ENCODE assay signal across 9 mouse cellular contexts in genomic region chr10:127325454-127326016, GRCm38 (mm10). TPM values are rescaled to one million over a fixed set of nuclear protein-coding genes. Genes with fewer than 3 reads are reported as not detected.
DNase-seq lines count a peak whose midpoint lies in the region; ATAC-seq and TF ChIP-seq lines count a peak whose summit lies in the region.
"Had no signal": no experiment of that assay in that cellular context is flagged by ENCODE, and none has a peak within 500 bp of the region (broad histone marks: within the 10 kb centered on the region; RNA-seq: fewer than 3 reads in every experiment).

No protein-coding gene starts in this region.

- no peak for TF ChIP-seq POLR2A in kidney, adult 2 months (IDR thresholded peaks at IDR 0.05; ENCODE audit: low read depth, low read length)

- no peak for TF ChIP-seq CTCF in kidney, adult 2 months (conservative IDR thresholded peaks at IDR 0.05; ENCODE audit: insufficient read depth, insufficient read length, low read depth, low read length)
- no peak for TF ChIP-seq CTCF in left cerebral cortex, adult 2 months (IDR thresholded peaks at IDR 0.05)

- ATAC-seq in kidney, embryonic 15.5 days (replicated peaks; ENCODE audit: low FRiP score), result no peak
- ATAC-seq in embryonic facial prominence, embryonic 11.5 days (replicated peaks; ENCODE audit: insufficient number of reproducible peaks, low FRiP score, low TSS enrichment, low read depth), result no peak

- H3K4me1 ChIP-seq in kidney, embryonic 15.5 days, result peaks cover 33% of the 10 kb centered on the region
- H3K4me1 ChIP-seq in kidney, adult 2 months (ENCODE audit: control insufficient read depth, insufficient read depth, low read length), result no peaks in the 10 kb centered on the region
- peaks cover 6% of the 10 kb centered on the region for H3K4me1 ChIP-seq in embryonic facial prominence, embryonic 11.5 days (ENCODE audit: control insufficient read depth, insufficient read depth, low read length)
- H3K4me1 ChIP-seq in limb, embryonic 10.5 days, result peaks cover 39% of the 10 kb centered on the region

- no peak overlapping the region for H3K27ac ChIP-seq in kidney, embryonic 15.5 days
- no peak overlapping the region for H3K27ac ChIP-seq in kidney, adult 2 months (ENCODE audit: insufficient read depth, low read depth, low read length)
- H3K27ac ChIP-seq in embryonic facial prominence, embryonic 11.5 days (replicated peaks; ENCODE audit: low read depth, low read length), result no peak overlapping the region
- H3K27ac ChIP-seq in limb, embryonic 10.5 days, result peak overlapping the region; percentile 82
- H3K27ac ChIP-seq in left cerebral cortex, adult 2 months, result no peak overlapping the region

- peak overlapping the region; percentile 92 for H3K4me2 ChIP-seq in kidney, embryonic 15.5 days
- H3K4me2 ChIP-seq in embryonic facial prominence, embryonic 11.5 days (ENCODE audit: low read depth, low read length), result peak overlapping the region; percentile 73

- no peaks in the 10 kb centered on the region for H3K9me3 ChIP-seq in kidney, embryonic 15.5 days (replicated peaks)
- H3K9me3 ChIP-seq in embryonic facial prominence, embryonic 11.5 days (replicated peaks; ENCODE audit: control insufficient read depth, low read length), result no peaks in the 10 kb centered on the region
- H3K9me3 ChIP-seq in limb, embryonic 10.5 days (replicated peaks), result no peaks in the 10 kb centered on the region

- peaks cover 60% of the 10 kb centered on the region for H3K27me3 ChIP-seq in kidney, embryonic 15.5 days
- H3K27me3 ChIP-seq in kidney, adult 2 months (replicated peaks; ENCODE audit: control insufficient read depth, insufficient read depth, low read length), result peaks cover 2% of the 10 kb centered on the region; the same call in 1 of the 2 replicates
- peaks cover 26% of the 10 kb centered on the region for H3K27me3 ChIP-seq in embryonic facial prominence, embryonic 11.5 days (ENCODE audit: control insufficient read depth, insufficient read depth, low read length)
- peaks cover 75% of the 10 kb centered on the region for H3K27me3 ChIP-seq in limb, embryonic 10.5 days (ENCODE audit: low read depth, poor library complexity, severe bottlenecking)
- no peaks in the 10 kb centered on the region for H3K27me3 ChIP-seq in splenic B cell, adult 2 months (ENCODE audit: control insufficient read depth, insufficient read depth, low read length, poor library complexity, severe bottlenecking)

- DNase-seq in kidney, adult 2 months, result no peak
- no peak for DNase-seq in embryonic facial prominence, embryonic 11.5 days (ENCODE audit: low spot score)
- peak; percentile 49 for DNase-seq in limb, embryonic 10.5 days (ENCODE audit: low spot score)
- DNase-seq in splenic B cell, adult 2 months (ENCODE audit: low read depth, low spot score), result peak; percentile 27
- no peak for DNase-seq in left cerebral cortex, adult 2 months (ENCODE audit: extremely low spot score in 1 of 2, low spot score in 2 of 2)
- DNase-seq in cerebellum, postnatal 10 days, result no peak
- no peak for DNase-seq in Muller cell, postnatal 12 days (ENCODE audit: inconsistent ontology term)

- no peaks in the 10 kb centered on the region for H3K36me3 ChIP-seq in kidney, embryonic 15.5 days
- no peaks in the 10 kb centered on the region for H3K36me3 ChIP-seq in kidney, adult 2 months (ENCODE audit: control insufficient read depth, insufficient read depth, low read length)
- H3K36me3 ChIP-seq in embryonic facial prominence, embryonic 11.5 days (replicated peaks; ENCODE audit: control insufficient read depth, insufficient read depth, low read depth, low read length), result no peaks in the 10 kb centered on the region
- peaks cover 20% of the 10 kb centered on the region for H3K36me3 ChIP-seq in limb, embryonic 10.5 days
- peaks cover 22% of the 10 kb centered on the region for H3K36me3 ChIP-seq in splenic B cell, adult 2 months (ENCODE audit: control insufficient read depth, insufficient read depth, low read length, poor library complexity, severe bottlenecking)

- H3K4me3 ChIP-seq in kidney, embryonic 15.5 days (replicated peaks), result peak overlapping the region; percentile 49
- H3K4me3 ChIP-seq in kidney, adult 2 months (ENCODE audit: insufficient read depth, low read depth, low read length), result no peak overlapping the region
- H3K4me3 ChIP-seq in embryonic facial prominence, embryonic 11.5 days (ENCODE audit: low read depth, low read length), result no peak overlapping the region; the same call in 1 of the 2 replicates
- peak overlapping the region; percentile 65 for H3K4me3 ChIP-seq in limb, embryonic 10.5 days
- no peak overlapping the region for H3K4me3 ChIP-seq in left cerebral cortex, adult 2 months

- intact Hi-C loops in left cerebral cortex, adult 2 months (cut with DNase I), result no loop called here

- peak overlapping the region; percentile 41; the same call in 1 of the 2 replicates for H3K9ac ChIP-seq in kidney, embryonic 15.5 days
- H3K9ac ChIP-seq in embryonic facial prominence, embryonic 11.5 days (replicated peaks; ENCODE audit: low read length), result peak overlapping the region; percentile 48

- WGBS in kidney, embryonic 15.5 days, result 25% methylated on average over 14 of the region's 14 CpGs
- WGBS in kidney, adult 2 months, result 52% methylated on average over 14 of the region's 14 CpGs
- 25% methylated on average over 14 of the region's 14 CpGs for WGBS in embryonic facial prominence, embryonic 11.5 days
- WGBS in limb, embryonic 10.5 days, result 22% methylated on average over 14 of the region's 14 CpGs

RNA-seq across cellular contexts. Expression of gene Arhgap9, which starts 3.8 kb away (rescaled TPM):
- 3.1 and 3.3 TPM in 2 replicates for polyA plus RNA-seq in kidney, embryonic 15.5 days (2015; fragmentation: Nextera tagmentation; extraction: Ambion mirVana)
- 2.7 and 6.0 TPM in 2 replicates for polyA plus RNA-seq in kidney, adult 2 months (2012; rRNA removed)
- 1.8 and 2.7 TPM in 2 replicates for polyA plus RNA-seq in embryonic facial prominence, embryonic 11.5 days (2014; fragmentation: Nextera tagmentation; extraction: Ambion mirVana)
- polyA plus RNA-seq in limb, embryonic 10.5 days (2016; fragmentation: Nextera tagmentation; extraction: Ambion mirVana), result 5.5 and 5.9 TPM in 2 replicates
- total RNA-seq in left cerebral cortex, adult 2 months (2021), result 1 to 10 TPM in 1 of 2 experiments, under 1 TPM in 1; 0.47 to 1.2 TPM

RNA-seq across cellular contexts. Expression of gene Mars, which starts 13.9 kb away (rescaled TPM):
- polyA plus RNA-seq in kidney, embryonic 15.5 days (2015; fragmentation: Nextera tagmentation; extraction: Ambion mirVana), result 120 and 127 TPM in 2 replicates
- polyA plus RNA-seq in kidney, adult 2 months (2012; rRNA removed), result 44.4 and 48.3 TPM in 2 replicates
- polyA plus RNA-seq in embryonic facial prominence, embryonic 11.5 days (2014; fragmentation: Nextera tagmentation; extraction: Ambion mirVana), result 174 and 179 TPM in 2 replicates
- polyA plus RNA-seq in limb, embryonic 10.5 days (2016; fragmentation: Nextera tagmentation; extraction: Ambion mirVana), result 170 and 205 TPM in 2 replicates
- 10 to 100 TPM; 55.3 to 61.5 TPM for total RNA-seq in left cerebral cortex, adult 2 months (2021)

RNA-seq across cellular contexts. Expression of gene Gli1, which starts 16.2 kb away (rescaled TPM):
- 6.3 and 8.2 TPM in 2 replicates for polyA plus RNA-seq in kidney, embryonic 15.5 days (2015; fragmentation: Nextera tagmentation; extraction: Ambion mirVana)
- polyA plus RNA-seq in kidney, adult 2 months (2012; rRNA removed), result 1.7 and 3.0 TPM in 2 replicates
- polyA plus RNA-seq in embryonic facial prominence, embryonic 11.5 days (2014; fragmentation: Nextera tagmentation; extraction: Ambion mirVana), result 7.1 and 9.6 TPM in 2 replicates
- polyA plus RNA-seq in limb, embryonic 10.5 days (2016; fragmentation: Nextera tagmentation; extraction: Ambion mirVana), result 10.9 and 11.7 TPM in 2 replicates
- total RNA-seq in left cerebral cortex, adult 2 months (2021), result 1 to 10 TPM; 3.3 to 4.5 TPM

RNA-seq across cellular contexts. Expression of gene Inhbe, which starts 28.7 kb away (rescaled TPM):
- polyA plus RNA-seq in kidney, embryonic 15.5 days (2015; fragmentation: Nextera tagmentation; extraction: Ambion mirVana), result not detected in 2 replicates
- polyA plus RNA-seq in kidney, adult 2 months (2012; rRNA removed), result not detected in 2 replicates
- polyA plus RNA-seq in embryonic facial prominence, embryonic 11.5 days (2014; fragmentation: Nextera tagmentation; extraction: Ambion mirVana), result not detected in 2 replicates
- polyA plus RNA-seq in limb, embryonic 10.5 days (2016; fragmentation: Nextera tagmentation; extraction: Ambion mirVana), result 0.13 TPM in 1 of 2 replicates, not detected in the other
- total RNA-seq in left cerebral cortex, adult 2 months (2021), result under 1 TPM in 1 of 2 experiments, not detected in 1; 0.29 TPM
- polyA plus RNA-seq: testis, adult 2 months had no signal

RNA-seq across cellular contexts. Expression of gene Mbd6, which starts 36.7 kb away (rescaled TPM):
- polyA plus RNA-seq in kidney, embryonic 15.5 days (2015; fragmentation: Nextera tagmentation; extraction: Ambion mirVana), result 15.9 and 16.1 TPM in 2 replicates
- polyA plus RNA-seq in kidney, adult 2 months (2012; rRNA removed), result 24.6 and 26.8 TPM in 2 replicates
- 9.8 and 11.6 TPM in 2 replicates for polyA plus RNA-seq in embryonic facial prominence, embryonic 11.5 days (2014; fragmentation: Nextera tagmentation; extraction: Ambion mirVana)
- 16.7 and 18.8 TPM in 2 replicates for polyA plus RNA-seq in limb, embryonic 10.5 days (2016; fragmentation: Nextera tagmentation; extraction: Ambion mirVana)
- total RNA-seq in left cerebral cortex, adult 2 months (2021), result 10 to 100 TPM; 42.2 to 52.4 TPM

Comparison
In these comparisons a context has a peak if more than half of its experiments do, and no peak if none do; other contexts are left out.
1. H3K4me3 ChIP-seq: peak in kidney, embryonic 15.5 days (single experiment) and limb, embryonic 10.5 days (single experiment); none in kidney, adult 2 months (single experiment), embryonic facial prominence, embryonic 11.5 days (single experiment) and left cerebral cortex, adult 2 months (single experiment).
2. DNase-seq: peak in limb, embryonic 10.5 days (single experiment) and splenic B cell, adult 2 months (single experiment); none in kidney, adult 2 months (single experiment), embryonic facial prominence, embryonic 11.5 days (single experiment), left cerebral cortex, adult 2 months (0 of 2), cerebellum, postnatal 10 days (0 of 2) and Muller cell, postnatal 12 days (single experiment).